Mouse (Mus musculus): ENCODE measurements around the gene Stambpl1. TPM values are rescaled to one million over a fixed set of nuclear protein-coding genes. Genes with fewer than 3 reads are reported as not detected.
"Not testable (repeated sequence)": the region's sequence is repeated elsewhere in the genome, so short reads cannot be mapped to it uniquely, and the experiment has no call there.

Stambpl1 gene
- polyA plus RNA-seq, 1 experiment from 2014 or later, result 12.0 TPM

DNA sequence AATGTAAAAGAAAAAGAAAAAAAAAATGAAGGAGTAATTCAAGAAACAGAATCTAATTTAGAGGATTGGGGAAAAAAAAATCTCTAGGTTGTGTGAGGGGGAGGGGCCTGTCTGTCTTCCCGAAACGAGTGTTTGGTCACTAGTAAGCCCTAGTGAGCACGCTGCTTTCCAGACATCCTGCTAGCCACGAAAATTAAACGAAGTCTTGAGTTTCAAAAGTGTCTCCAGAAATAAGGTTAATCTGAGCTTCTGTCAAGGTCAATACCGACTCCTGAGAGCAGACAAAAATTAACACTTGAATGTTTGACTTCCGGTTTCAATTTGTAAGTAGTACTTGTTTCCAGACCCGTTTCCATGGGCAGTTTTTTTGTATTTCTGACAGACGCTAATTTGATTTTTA, 1.1 kb downstream of the Stambpl1 start:
- Histone ChIP-seq H3K9ac (ENCODE audit: low read length) (no peak overlapping the region), H3K9me3 (ENCODE audit: control insufficient read depth, low read length) (no peaks in the 10 kb centered on the region), H3K27me3 (ENCODE audit: control insufficient read depth, insufficient read depth, low read length) (no peaks in the 10 kb centered on the region), H3K4me1 (ENCODE audit: control insufficient read depth, insufficient read depth, low read length) (peaks cover 15% of the 10 kb centered on the region; the same call in 1 of the 2 replicates), H3K27ac (replicated peaks; ENCODE audit: low read depth, low read length) (no peak overlapping the region), H3K4me2 (ENCODE audit: low read depth, severe bottlenecking) (peak overlapping the region; percentile 87), H3K4me3 (ENCODE audit: low read depth, low read length) (peak overlapping the region; percentile 67), H3K36me3 (ENCODE audit: control insufficient read depth, insufficient read depth, low read length) (no peaks in the 10 kb centered on the region)
- ATAC-seq (ENCODE audit: insufficient number of reproducible peaks, low FRiP score, low TSS enrichment, low read depth), result no peak
- peak; percentile 59 for DNase-seq (ENCODE audit: low spot score)
- 3% methylated on average over 9 of the region's 9 CpGs for WGBS

DNA sequence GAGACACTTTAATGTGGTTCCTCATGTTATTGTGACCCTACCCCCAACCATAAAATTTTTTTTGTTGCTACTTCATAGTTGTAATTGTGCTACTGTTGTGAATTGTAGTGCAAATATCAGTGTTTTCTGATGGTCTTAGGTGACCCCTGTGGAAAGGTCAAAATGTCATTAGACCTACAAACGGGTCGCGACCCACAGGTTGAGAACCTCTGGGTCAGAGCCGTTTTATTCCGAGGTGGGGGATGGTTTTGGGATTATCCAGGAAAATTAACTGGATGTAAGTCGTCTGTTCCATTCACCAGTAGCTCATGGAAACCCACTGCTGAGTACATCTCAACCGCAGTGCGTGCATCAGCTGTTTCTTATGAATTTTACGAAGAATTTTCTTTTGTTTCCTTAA, 1.7 kb downstream of the Stambpl1 start:
- H3K4me1 ChIP-seq (ENCODE audit: control insufficient read depth, insufficient read depth, low read length), result peaks cover 15% of the 10 kb centered on the region; the same call in 1 of the 2 replicates
- WGBS, result 38% methylated on average over 9 of the region's 9 CpGs
- H3K4me2 ChIP-seq (ENCODE audit: low read depth, severe bottlenecking), result peak overlapping the region; percentile 87
- no peak for ATAC-seq (ENCODE audit: insufficient number of reproducible peaks, low FRiP score, low TSS enrichment, low read depth)
- peak overlapping the region; percentile 67; the same call in 1 of the 2 replicates for H3K4me3 ChIP-seq (ENCODE audit: low read depth, low read length)
- H3K9ac ChIP-seq (ENCODE audit: low read length), result no peak overlapping the region
- no peaks in the 10 kb centered on the region for H3K36me3 ChIP-seq (ENCODE audit: control insufficient read depth, insufficient read depth, low read length)
- no peak overlapping the region for H3K27ac ChIP-seq (replicated peaks; ENCODE audit: low read depth, low read length)
- no peaks in the 10 kb centered on the region for H3K27me3 ChIP-seq (ENCODE audit: control insufficient read depth, insufficient read depth, low read length)
- no peaks in the 10 kb centered on the region for H3K9me3 ChIP-seq (ENCODE audit: control insufficient read depth, low read length)
- DNase-seq (ENCODE audit: low spot score), result no peak

DNA sequence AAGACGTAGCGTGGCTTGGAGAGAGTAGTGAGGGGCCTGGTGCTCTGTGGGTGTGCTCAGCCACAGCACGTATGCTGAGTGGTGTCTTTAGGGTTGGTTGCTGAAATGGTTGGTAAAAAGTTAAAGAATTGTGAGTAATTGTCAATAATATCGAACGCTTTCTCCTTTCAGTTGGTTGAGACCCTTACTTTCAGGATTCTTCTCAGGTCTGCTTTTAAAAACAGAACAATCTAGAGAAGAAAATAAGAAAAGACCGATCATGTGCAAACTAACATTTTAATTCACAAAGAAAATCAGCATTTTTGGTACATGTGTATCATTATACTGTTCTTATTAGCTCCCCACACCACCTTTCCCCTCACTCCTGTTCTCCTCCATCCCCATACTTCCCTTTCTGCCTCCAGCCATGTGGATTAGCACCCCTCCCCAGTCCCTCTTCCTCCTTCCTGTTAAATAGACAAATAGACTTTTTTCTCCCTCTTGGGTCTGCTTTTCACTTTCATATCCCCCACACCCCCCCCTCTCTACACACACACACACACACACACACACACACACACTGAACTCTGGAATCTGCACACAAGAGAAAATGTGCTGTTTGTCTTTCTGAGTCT, 2.2 kb downstream of the Stambpl1 start:
- Histone ChIP-seq H3K4me3 (ENCODE audit: low read depth, low read length) (no peak overlapping the region), H3K9me3 (ENCODE audit: control insufficient read depth, low read length) (no peaks in the 10 kb centered on the region), H3K4me1 (ENCODE audit: control insufficient read depth, insufficient read depth, low read length) (peaks cover 15% of the 10 kb centered on the region; the same call in 1 of the 2 replicates), H3K9ac (ENCODE audit: low read length) (no peak overlapping the region), H3K36me3 (ENCODE audit: control insufficient read depth, insufficient read depth, low read length) (no peaks in the 10 kb centered on the region), H3K27ac (replicated peaks; ENCODE audit: low read depth, low read length) (no peak overlapping the region), H3K4me2 (ENCODE audit: low read depth, severe bottlenecking) (0 out of 2 replicates have a peak overlapping the region, but pooled peaks have one; percentile 87), H3K27me3 (ENCODE audit: control insufficient read depth, insufficient read depth, low read length) (no peaks in the 10 kb centered on the region)
- DNase-seq (ENCODE audit: low spot score), result no peak
- 68% methylated on average over 6 of the region's 6 CpGs for WGBS
- ATAC-seq (ENCODE audit: insufficient number of reproducible peaks, low FRiP score, low TSS enrichment, low read depth), result no peak

DNA sequence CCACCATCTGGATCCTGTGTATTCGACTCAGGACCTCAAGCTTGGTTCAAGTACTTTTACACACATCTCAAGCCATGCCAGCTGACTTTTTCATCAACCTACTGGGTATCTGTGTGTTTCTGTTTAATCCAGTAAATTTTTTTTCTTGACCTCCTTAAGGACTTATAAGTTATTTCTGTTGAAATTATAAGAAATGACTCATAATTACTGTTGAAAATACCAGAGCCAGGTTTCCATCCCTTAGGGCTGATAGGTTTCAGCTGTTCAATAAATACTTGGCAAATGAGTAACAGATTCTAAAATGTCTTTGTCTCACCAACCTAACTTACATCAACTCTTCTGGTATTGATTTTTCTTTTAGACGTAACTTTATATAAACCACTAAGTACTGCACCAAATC, 3.0 kb downstream of the Stambpl1 start:
- DNase-seq (ENCODE audit: low spot score) (no peak), ATAC-seq (ENCODE audit: insufficient number of reproducible peaks, low FRiP score, low TSS enrichment, low read depth) (peak; percentile 45; the same call in 1 of the 2 replicates)
- Histone ChIP-seq H3K27me3 (ENCODE audit: control insufficient read depth, insufficient read depth, low read length) (no peaks in the 10 kb centered on the region), H3K4me2 (ENCODE audit: low read depth, severe bottlenecking) (no peak overlapping the region), H3K36me3 (ENCODE audit: control insufficient read depth, insufficient read depth, low read length) (no peaks in the 10 kb centered on the region), H3K4me1 (ENCODE audit: control insufficient read depth, insufficient read depth, low read length) (peaks cover 15% of the 10 kb centered on the region; the same call in 1 of the 2 replicates), H3K9me3 (ENCODE audit: control insufficient read depth, low read length) (no peaks in the 10 kb centered on the region), H3K9ac (ENCODE audit: low read length) (no peak overlapping the region), H3K27ac (replicated peaks; ENCODE audit: low read depth, low read length) (no peak overlapping the region), H3K4me3 (ENCODE audit: low read depth, low read length) (no peak overlapping the region)
- 21% methylated on average over 2 of the region's 2 CpGs for WGBS

DNA sequence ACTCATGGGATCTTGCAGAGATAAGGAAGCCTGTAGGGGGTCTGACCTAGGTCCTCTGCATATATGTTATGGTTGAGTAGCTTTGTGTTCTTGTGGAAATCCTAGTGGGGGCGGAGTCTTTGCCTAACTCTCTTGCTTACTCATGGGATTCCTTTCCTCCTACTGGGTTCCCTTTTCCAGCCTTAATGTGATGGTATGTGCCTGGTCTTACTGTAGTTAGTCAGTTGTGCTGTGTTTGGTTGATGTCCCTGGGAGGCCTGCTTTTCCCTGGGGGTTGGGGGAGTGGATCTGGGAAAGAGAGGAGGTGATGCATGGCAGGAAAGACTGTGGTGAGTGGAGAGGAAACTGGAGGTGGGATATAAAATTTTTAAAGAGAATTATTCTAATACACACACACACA, 6.0 kb downstream of the Stambpl1 start:
- 100% methylated on average over 1 of the region's 1 CpGs for WGBS
- ATAC-seq (ENCODE audit: insufficient number of reproducible peaks, low FRiP score, low TSS enrichment, low read depth), result no peak
- DNase-seq (ENCODE audit: low spot score), result no peak
- no peak overlapping the region for H3K4me2 ChIP-seq (ENCODE audit: low read depth, severe bottlenecking)
- H3K4me1 ChIP-seq (ENCODE audit: control insufficient read depth, insufficient read depth, low read length), result peaks cover 6% of the 10 kb centered on the region; the same call in 1 of the 2 replicates
- no peak overlapping the region for H3K27ac ChIP-seq (replicated peaks; ENCODE audit: low read depth, low read length)
- H3K9me3 ChIP-seq (ENCODE audit: control insufficient read depth, low read length), result no peaks in the 10 kb centered on the region
- no peaks in the 10 kb centered on the region for H3K27me3 ChIP-seq (ENCODE audit: control insufficient read depth, insufficient read depth, low read length)
- H3K36me3 ChIP-seq (ENCODE audit: control insufficient read depth, insufficient read depth, low read length), result no peaks in the 10 kb centered on the region
- no peak overlapping the region for H3K9ac ChIP-seq (ENCODE audit: low read length)
- H3K4me3 ChIP-seq (ENCODE audit: low read depth, low read length), result no peak overlapping the region

DNA sequence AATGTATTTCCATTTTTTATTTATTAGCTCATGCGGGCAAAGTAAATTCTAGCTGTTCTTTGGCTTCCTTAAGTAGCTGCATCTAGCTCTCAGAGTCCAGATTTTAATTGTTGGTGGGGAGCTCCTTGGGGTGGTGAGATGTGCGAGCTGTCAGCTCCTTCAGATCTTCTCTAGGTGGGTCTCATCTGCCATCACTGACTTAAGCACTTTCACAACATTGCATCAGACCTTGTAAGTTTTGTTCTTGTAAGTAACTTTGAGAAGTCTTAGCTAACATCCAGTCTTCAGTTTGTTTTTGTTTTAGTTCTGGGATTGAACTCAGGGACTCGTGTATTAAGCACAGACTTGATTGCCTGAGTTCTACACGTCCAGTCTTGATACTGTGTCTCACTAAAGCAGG, 6.9 kb downstream of the Stambpl1 start:
- Histone ChIP-seq H3K9ac (ENCODE audit: low read length) (no peak overlapping the region), H3K4me3 (ENCODE audit: low read depth, low read length) (no peak overlapping the region), H3K4me2 (ENCODE audit: low read depth, severe bottlenecking) (no peak overlapping the region), H3K9me3 (ENCODE audit: control insufficient read depth, low read length) (no peaks in the 10 kb centered on the region), H3K4me1 (ENCODE audit: control insufficient read depth, insufficient read depth, low read length) (peaks cover 2% of the 10 kb centered on the region; the same call in 1 of the 2 replicates), H3K27ac (replicated peaks; ENCODE audit: low read depth, low read length) (no peak overlapping the region), H3K27me3 (ENCODE audit: control insufficient read depth, insufficient read depth, low read length) (no peaks in the 10 kb centered on the region), H3K36me3 (ENCODE audit: control insufficient read depth, insufficient read depth, low read length) (no peaks in the 10 kb centered on the region)
- no peak for DNase-seq (ENCODE audit: low spot score)
- 74% methylated on average over 4 of the region's 4 CpGs for WGBS
- ATAC-seq (ENCODE audit: insufficient number of reproducible peaks, low FRiP score, low TSS enrichment, low read depth), result no peak

DNA sequence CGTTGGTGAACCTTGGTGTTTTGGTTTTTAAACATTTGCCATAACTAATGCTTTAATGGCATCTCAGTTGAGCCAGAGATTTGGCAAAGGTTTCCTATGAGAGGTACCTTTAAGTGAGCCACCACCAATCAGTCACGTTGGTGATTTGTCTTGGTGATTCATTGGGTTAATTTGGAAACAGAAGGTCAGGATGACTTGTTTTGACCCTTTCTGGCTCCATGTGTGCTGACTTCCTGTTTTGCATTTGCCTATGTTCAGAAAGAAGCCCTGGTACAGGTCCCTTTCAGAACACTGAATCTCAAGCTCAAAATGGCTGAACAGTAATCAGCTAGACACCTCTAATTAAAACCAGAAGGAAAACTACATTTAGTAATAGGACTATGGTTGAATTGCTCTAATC, 7.5 kb downstream of the Stambpl1 start:
- H3K9me3 ChIP-seq (ENCODE audit: control insufficient read depth, low read length), result no peaks in the 10 kb centered on the region
- ATAC-seq (ENCODE audit: insufficient number of reproducible peaks, low FRiP score, low TSS enrichment, low read depth) (no peak), DNase-seq (ENCODE audit: low spot score) (no peak)
- no peaks in the 10 kb centered on the region for H3K4me1 ChIP-seq (ENCODE audit: control insufficient read depth, insufficient read depth, low read length)
- H3K4me3 ChIP-seq (ENCODE audit: low read depth, low read length), result no peak overlapping the region
- no peak overlapping the region for H3K27ac ChIP-seq (replicated peaks; ENCODE audit: low read depth, low read length)
- no peaks in the 10 kb centered on the region for H3K36me3 ChIP-seq (ENCODE audit: control insufficient read depth, insufficient read depth, low read length)
- no peak overlapping the region for H3K9ac ChIP-seq (ENCODE audit: low read length)
- H3K27me3 ChIP-seq (ENCODE audit: control insufficient read depth, insufficient read depth, low read length), result no peaks in the 10 kb centered on the region
- 24% methylated on average over 2 of the region's 2 CpGs for WGBS
- no peak overlapping the region for H3K4me2 ChIP-seq (ENCODE audit: low read depth, severe bottlenecking)

DNA sequence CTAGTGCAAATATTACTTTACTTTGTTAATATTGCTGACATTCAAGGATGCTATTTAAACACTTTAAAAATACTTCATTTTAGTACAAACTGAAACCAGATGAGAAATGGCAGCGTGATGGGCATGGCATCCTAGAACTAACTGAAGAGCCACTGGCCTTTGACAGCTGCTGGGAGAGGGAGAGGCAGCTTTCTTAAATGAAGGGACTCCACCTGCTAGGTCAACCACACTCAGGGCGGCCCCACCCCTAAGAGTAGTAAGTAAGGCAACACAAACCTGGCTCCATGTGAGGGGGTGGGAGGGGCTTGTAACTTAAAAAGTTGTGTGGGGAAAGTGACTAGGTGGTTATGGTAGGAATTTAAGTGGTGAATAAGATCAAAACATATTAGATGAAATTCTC, 10.6 kb downstream of the Stambpl1 start:
- Histone ChIP-seq H3K9me3 (ENCODE audit: control insufficient read depth, low read length) (no peaks in the 10 kb centered on the region), H3K36me3 (ENCODE audit: control insufficient read depth, insufficient read depth, low read length) (no peaks in the 10 kb centered on the region), H3K4me2 (ENCODE audit: low read depth, severe bottlenecking) (no peak overlapping the region), H3K4me3 (ENCODE audit: low read depth, low read length) (no peak overlapping the region), H3K27me3 (ENCODE audit: control insufficient read depth, insufficient read depth, low read length) (no peaks in the 10 kb centered on the region), H3K4me1 (ENCODE audit: control insufficient read depth, insufficient read depth, low read length) (no peaks in the 10 kb centered on the region), H3K9ac (ENCODE audit: low read length) (no peak overlapping the region), H3K27ac (replicated peaks; ENCODE audit: low read depth, low read length) (no peak overlapping the region)
- no peak for ATAC-seq (ENCODE audit: insufficient number of reproducible peaks, low FRiP score, low TSS enrichment, low read depth)
- 78% methylated on average over 2 of the region's 2 CpGs for WGBS
- DNase-seq (ENCODE audit: low spot score), result no peak

DNA sequence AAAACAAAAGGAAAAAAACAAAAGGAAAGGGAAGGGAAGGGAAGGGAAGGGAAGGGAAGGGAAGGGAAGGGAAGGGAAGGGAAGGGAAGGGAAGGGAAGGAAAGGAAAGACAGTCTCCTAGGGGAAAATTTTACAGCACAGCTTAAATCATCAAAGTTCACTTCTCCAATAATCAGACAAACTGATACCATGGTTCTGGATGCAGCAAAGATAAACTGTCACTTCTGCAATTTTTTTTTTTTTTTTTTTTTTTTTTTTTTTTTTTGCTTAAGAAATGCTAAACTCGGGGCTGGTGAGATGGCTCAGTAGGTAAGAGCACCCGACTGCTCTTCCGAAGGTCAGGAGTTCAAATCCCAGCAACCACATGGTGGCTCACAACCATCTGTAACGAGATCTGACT, 14.1 kb downstream of the Stambpl1 start:
- not testable (repeated sequence) for H3K9me3 ChIP-seq (ENCODE audit: control insufficient read depth, low read length); DNase-seq (ENCODE audit: low spot score); H3K4me2 ChIP-seq (ENCODE audit: low read depth, severe bottlenecking); H3K4me3 ChIP-seq (ENCODE audit: low read depth, low read length); H3K27ac ChIP-seq (replicated peaks; ENCODE audit: low read depth, low read length); ATAC-seq (ENCODE audit: insufficient number of reproducible peaks, low FRiP score, low TSS enrichment, low read depth); H3K36me3 ChIP-seq (ENCODE audit: control insufficient read depth, insufficient read depth, low read length); H3K27me3 ChIP-seq (ENCODE audit: control insufficient read depth, insufficient read depth, low read length); H3K9ac ChIP-seq (ENCODE audit: low read length); H3K4me1 ChIP-seq (ENCODE audit: control insufficient read depth, insufficient read depth, low read length)
- 74% methylated on average over 3 of the region's 4 CpGs for WGBS
